Mouse (Mus musculus): ENCODE results near the gene Nat8f7.
"Not testable (repeated sequence)": the region's sequence is repeated elsewhere in the genome, so short reads cannot be mapped to it uniquely, and the experiment has no call there.

The Nat8f7 gene

GRCm38 (mm10) chr6:85713105-85713504, at the start of gene Nat8f7:
TSS of gene Nat8f7 (minus strand) at chr6:85713205.
- not testable (repeated sequence) for DNase-seq (ENCODE audit: extremely low spot score, low spot score)

- DNase-seq (ENCODE audit: extremely low spot score, low spot score): not testable (repeated sequence)
Measured at GRCm38 (mm10) chr6:85762678-85763077, 49.7 kb upstream of the Nat8f7 start.

GRCm38 (mm10) chr6:85755705-85756249, 42.8 kb upstream of the Nat8f7 start:
- not testable (repeated sequence) for DNase-seq (ENCODE audit: extremely low spot score, low spot score)

GRCm38 (mm10) chr6:85709607-85710006, 3.4 kb downstream of the Nat8f7 start:
- DNase-seq (ENCODE audit: extremely low spot score, low spot score): not testable (repeated sequence)

GRCm38 (mm10) chr6:85709206-85709605, 3.8 kb downstream of the Nat8f7 start:
- DNase-seq (ENCODE audit: extremely low spot score, low spot score): not testable (repeated sequence)

GRCm38 (mm10) chr6:85701943-85702342, 11.1 kb downstream of the Nat8f7 start:
- not testable (repeated sequence) for DNase-seq (ENCODE audit: extremely low spot score, low spot score)
